Mouse (Mus musculus) adrenal gland, adult (tissue): ENCODE data around the gene Eif3c.

ENCODE experiments used
- DNase-seq, 2 experiments: peaks; one replicate each; pipeline ENCODE4 v3.0.0; 2022 to 2023; ENCODE audit warnings: low spot score in 1 of 2; ENCODE audit not compliant: inconsistent age in 2 of 2

Eif3c gene

DNA sequence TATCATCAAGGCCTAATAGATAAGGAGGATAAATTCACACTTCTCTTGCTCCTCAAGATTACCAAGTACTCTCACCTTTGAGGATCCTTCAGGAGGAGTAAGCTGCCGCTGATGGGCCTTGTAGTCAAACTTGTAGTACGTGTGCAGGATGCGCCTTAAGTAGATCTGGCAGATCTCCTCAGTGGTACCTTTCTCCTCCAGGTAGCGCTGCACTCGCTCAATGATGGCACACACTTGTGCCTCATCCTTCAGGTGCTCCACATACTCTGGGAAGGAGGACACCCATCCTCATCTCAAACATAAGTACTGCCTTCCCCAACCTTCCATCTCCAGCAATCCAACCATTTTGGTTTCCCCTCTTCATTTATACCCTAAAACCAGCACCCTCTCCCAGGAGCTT is 9.6 kb downstream of the Eif3c start:
- DNase-seq = no peak

DNA sequence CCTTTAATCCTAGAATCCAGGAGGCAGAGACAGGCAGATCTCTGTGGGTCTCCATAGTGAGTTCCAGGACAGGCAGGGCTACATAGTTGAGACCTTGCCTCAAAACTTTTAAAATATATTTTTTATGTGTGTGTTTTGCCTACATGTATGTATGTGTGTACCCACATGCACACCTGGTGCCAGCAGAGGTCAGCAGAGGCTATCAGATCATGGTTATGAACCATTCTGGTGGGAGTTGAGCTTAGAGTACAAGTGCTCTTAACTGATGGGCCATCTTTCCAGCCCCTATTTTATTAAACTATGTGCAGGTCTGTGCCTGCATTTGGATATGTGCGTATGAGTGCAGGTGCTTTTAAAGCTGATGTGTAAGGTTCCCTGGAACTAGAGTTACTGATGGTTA is 11.4 kb downstream of the Eif3c start:
- no peak for DNase-seq

DNA sequence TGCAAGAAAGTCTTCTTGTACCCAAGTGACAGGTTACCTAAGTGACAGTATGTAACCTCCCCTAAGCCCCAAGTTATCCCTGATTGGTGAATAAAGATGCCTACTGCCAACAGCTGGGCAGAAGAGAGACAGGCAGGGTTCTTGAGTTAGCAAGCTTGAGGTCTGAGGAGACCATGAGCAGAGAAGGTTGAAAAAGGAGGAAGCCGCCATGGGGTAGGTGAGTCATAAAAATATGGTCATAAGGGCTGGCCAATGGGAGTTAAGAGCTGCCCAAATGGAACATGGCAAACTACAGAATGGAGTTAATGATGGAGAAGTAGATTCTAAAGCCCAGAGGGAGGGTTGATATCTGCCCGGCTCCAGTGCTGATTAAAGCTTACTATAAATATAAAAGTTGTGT is 20.6 kb downstream of the Eif3c start:
- DNase-seq = no peak

GRCm38 (mm10) chr7:126541661-126542060 is 24.6 kb downstream of the Eif3c start:
- no peak for DNase-seq

- DNase-seq = peak in 1 of 2 experiments; percentile 56
Observed at GRCm38 (mm10) chr7:126537820-126538585, 28.2 kb downstream of the Eif3c start.

DNA sequence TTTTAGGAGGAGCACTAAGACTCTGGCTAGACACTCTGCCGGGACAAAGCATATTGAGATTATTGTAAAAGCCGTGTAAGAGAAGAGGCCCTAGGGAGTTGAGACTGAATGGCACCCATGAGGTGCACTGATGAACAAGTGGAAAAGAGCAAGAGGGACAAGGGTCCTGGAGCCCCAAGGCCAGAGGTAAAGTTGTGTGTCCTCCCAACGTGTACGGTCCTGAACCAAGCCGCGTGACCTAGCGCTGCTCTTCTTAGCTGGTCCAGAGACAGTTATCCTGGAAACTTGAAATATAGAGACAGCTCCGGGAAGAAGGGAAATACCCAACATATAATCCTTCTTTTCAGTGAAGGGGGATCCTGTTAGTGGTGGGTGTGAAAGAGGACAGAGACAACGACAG is 29.7 kb downstream of the Eif3c start:
- DNase-seq = no peak

GRCm38 (mm10) chr7:126535766-126536165 is 30.4 kb downstream of the Eif3c start:
- DNase-seq = peak; percentile 24 to 60

DNA sequence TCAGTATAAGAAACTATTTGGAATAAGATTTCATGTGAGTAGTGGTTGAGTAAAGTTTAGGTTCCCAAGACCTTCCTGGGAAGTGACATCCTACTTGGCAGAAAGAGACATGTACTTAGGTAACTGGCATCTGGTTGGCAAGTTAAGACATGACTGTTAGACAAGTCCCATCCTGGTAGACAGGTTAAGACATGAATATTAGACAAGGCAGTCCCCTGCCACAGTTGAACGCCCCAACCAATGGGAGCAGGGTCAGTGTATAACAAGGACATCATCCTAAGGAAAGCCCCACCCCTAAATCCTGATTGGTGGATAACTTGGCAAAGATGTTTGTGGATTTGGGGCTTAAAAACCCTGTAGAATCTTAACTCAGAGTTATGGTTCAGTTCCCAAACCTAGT is 32.8 kb downstream of the Eif3c start:
- DNase-seq = no peak

DNA sequence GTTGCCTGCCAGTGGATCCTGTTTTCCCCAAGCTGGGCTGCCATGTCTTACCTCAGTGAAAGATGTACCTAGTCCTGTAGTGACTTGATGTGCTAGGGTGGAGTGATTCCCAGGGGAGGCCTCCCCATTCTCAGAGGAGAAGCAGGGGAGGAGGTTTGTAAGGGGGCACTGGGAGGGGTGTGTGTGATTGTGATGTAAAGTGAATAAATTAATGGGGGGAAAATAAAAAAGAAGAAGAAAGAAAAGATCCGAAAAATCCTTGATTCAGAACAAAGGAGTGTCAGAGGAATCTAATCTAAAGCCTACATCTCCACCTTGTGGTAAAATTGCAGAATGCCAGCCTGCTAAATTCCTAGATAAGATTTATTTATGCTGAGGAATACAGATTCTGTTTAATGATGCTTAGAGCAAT is 38.0 kb downstream of the Eif3c start:
- peak in 1 of 2 experiments; percentile 81 for DNase-seq

DNA sequence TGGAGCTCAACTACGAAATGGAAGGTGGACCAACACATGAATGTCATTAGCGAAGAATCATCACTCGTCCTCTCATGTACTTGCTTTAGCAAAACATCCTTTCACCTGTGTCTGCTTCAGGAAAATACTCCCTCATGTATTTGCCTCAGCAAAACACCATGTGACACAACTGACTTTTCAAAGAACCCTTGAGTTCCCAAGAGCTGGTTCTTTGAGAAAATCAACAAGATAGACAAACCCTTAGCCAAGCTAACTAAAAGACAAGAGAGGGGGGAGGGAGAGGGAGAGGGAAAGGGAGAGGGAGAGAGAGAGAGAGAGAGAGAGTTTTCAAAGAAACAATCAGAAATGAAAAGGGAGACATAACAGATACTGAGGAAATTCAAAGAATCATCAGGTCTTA is 42.9 kb downstream of the Eif3c start:
- no peak for DNase-seq

- DNase-seq = no peak
Observed at GRCm38 (mm10) chr7:126519513-126519912, 46.7 kb downstream of the Eif3c start.

- no peak for DNase-seq
Observed at GRCm38 (mm10) chr7:126518261-126518941, 47.8 kb downstream of the Eif3c start.

- DNase-seq = peak; percentile 64 to 87
Observed at GRCm38 (mm10) chr7:126511287-126511686, 54.9 kb downstream of the Eif3c start.

DNA sequence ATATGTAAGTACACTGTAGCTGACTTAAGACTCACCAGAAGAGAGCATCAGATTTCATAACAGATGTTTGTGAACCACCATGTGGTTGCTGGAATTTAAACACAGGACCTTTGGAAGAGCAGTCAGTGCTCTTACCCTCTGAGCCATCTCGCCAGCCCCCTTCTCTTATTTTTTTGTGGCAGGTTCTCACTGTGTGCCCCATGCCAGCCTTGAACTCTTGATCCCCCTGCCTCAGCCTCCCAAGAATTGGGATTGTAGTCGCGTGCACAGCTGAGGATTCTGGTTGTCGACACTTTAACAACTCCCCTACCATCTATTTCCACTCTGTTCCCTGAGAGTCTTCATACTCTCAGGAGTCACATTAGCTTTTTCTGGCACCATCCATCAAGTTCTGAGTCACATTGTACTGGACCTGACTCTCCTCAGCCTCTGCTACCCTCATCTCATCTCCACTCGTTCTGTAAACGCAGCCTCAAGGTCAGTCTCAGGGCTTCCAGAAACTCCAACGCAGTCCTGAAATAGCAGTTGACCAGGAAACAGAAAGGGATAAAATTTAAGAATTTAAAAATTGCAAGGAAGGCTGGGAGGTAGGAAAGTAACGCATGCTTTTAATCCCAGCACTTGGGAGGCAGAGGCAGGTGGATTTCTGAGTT is 59.0 kb downstream of the Eif3c start:
- peak; percentile 78 to 84 for DNase-seq

DNA sequence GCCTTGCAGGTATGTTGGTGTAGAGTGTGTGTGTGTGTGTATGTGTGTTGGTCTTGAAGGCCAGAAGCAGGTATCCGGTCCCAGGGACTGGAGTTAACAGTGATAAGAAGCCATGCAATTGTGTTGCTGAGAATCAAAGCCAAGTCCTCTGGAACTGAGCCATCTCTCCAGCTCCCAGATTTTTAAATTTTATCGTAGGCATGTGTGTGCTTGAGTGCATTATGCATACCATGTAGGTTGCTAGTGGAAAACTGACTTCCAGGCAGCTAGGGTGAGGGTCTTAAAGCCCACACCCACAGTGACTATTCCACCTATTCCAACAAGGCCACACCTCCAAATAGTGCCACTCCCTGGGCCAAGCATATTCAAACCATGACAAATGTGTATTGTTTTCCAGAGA is 61.3 kb downstream of the Eif3c start:
- DNase-seq = peak in 1 of 2 experiments; percentile 46

DNA sequence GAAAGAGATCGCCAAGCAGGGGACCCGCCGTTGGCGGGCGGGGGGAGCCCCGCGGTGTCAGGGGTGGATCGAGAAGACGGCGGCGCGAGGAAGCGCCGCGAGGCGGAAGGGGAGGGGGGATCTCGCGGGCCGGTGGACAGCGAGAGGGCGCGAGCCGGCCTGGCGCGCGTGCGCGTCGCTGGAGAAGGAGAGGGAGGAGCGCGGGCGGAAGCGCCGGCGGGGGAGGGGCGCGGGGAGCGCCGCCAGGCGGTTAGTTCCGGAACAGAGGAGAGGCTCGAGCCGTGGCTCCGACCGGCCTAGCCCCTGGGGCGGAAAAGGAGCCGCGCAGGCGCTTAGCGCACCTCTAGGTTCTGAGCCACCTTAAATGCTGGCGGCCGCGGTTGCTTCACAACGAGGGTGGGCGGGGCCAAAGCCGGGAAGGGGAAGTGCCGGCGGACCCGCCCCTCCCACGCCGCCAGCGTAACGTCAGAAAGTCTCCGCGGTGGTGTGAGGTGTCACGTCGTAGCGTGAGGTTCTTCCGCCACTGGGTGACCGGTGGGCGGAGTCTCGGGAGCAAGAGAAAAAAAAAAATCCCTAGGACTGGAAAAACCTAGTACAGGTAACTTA is 62.8 kb downstream of the Eif3c start, which contains the start of gene Atxn2l:
TSS of gene Atxn2l (minus strand) at position 165 of the 606 bp plus-strand sequence.
- DNase-seq = peak; percentile 100

- DNase-seq = no peak
Observed at GRCm38 (mm10) chr7:126502751-126503150, 63.5 kb downstream of the Eif3c start.

GRCm38 (mm10) chr7:126502023-126502741 is 64.0 kb downstream of the Eif3c start:
- peak; percentile 94 to 98 for DNase-seq

DNA sequence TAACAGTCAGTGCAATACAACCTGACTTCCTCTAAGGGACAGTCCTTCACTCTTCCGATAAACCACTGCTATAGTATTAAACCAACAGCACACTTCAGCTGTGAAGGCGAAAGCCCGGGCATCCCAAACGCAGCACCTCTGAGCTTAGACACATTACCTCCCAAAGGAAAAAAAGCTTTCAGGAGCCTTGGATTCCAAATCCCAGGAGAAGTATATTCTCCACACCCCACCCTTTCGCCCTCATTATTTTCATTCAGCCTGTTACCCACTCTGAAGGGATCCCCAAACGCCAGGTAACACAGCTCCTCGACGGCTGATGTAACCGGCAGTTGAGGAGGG is 64.6 kb downstream of the Eif3c start:
- no peak for DNase-seq

GRCm38 (mm10) chr7:126499416-126499815 is 66.8 kb downstream of the Eif3c start:
- DNase-seq = no peak

- DNase-seq = no peak
Observed at GRCm38 (mm10) chr7:126497966-126498365, 68.2 kb downstream of the Eif3c start.
